Mouse (Mus musculus) layer of hippocampus, adult 9-11 months (tissue): ENCODE data around the gene Mocs1.

Source experiments
- DNase-seq: peaks from one replicate; pipeline ENCODE4 v3.0.0; 2022

Gene Mocs1

DNA sequence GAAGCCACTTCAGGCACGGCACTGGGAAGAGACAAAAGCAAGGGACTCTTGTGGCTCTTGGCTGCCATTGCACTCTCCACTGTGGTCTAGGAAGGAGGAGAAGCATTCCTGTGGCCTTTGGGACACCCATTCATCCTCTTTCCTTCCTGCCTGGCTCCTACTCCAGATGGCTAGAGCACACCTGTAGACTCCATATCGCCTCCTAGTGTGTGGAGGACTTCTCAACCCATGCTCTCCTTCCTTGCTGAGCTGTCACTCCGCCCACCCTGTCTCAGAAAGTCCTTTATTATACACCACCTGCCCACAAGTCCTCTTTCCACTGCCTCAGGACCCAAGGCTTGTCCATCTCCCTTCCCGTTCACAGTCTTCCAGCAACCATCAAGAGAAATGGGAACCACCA is 65.1 kb downstream of the Mocs1 start:
- DNase-seq, result no peak

DNA sequence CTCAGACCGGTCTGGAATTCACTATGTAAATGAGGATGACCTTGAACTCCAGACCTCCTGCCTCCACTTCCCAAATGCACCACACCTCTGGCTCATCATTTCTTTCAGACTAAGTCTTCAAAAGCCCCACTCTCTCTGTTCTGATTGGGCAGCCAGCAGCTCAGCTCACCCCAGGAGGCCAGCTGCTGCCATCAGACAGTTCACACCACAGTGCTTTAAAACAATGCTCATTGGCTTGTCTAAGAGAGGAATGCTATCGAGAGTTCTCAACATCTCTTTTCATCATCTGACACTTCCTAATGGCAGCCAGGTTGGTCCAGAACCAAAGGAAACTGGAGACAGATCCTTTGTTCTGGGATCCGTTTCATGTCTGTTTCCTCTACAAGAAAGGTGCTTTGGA is 70.0 kb downstream of the Mocs1 start:
- DNase-seq, result no peak

DNA sequence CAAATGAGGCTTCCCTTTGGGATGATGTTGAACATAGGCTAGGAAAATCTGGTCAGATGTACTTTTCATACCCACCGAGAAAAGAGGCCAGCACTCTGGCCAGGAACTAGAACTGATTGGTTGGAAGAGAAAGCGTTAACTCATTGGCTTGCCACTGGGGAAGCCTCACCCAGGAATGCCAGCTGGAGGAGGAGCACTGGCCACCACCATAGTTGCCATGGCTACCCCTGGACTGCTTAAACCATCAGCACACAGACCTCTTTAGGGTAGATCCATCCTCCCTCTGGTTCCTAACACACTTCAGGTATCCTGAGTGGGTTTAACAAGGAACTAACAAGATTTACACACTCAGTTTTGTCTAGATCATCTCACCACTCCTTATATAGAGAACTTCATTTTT is 71.5 kb downstream of the Mocs1 start:
- DNase-seq, result no peak

- DNase-seq, result no peak
Measured at GRCm38 (mm10) chr17:49500234-49500633, 72.1 kb downstream of the Mocs1 start.

- no peak for DNase-seq
Measured at GRCm38 (mm10) chr17:49503246-49503900, 75.2 kb downstream of the Mocs1 start.
